Mouse (Mus musculus): ENCODE measurements around the gene Adamts17. TPM values are rescaled to one million over a fixed set of nuclear protein-coding genes. Genes with fewer than 3 reads are reported as not detected.

Adamts17 gene
- total and polyA plus RNA-seq, 2 experiments from 2014 or later: 3.9 to 14.8 TPM

DNA sequence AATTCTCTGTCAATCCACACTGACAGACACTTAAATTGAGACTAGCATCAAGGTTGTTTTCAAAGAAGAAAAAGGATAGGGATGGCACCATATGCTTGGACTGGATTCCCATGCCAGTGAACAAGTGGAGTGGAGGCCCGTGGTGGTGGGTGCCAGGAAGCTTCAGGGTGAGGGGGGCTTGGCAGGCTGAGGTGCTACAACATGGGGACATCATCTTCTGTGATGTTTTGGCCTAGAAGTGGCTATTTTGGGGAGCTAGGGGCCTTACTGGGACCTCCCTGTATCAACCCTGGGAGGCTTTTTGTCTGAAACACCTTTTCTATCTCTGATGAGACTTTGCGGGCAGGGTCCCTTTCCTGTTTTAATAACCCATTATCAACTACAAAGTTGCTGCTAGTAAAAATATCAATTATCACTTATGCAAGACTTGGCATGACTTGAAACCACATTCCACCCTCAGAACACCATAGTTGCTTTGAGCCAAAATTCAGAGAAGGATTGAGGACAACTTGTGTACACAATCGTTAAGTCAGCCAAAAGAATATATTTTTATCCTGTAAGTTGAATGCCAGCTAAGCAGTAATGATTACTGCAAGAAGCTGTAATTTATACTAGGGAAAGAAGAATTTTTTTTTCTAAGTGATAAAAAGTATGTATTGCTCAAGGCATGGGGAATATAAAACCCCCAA lies 150.0 kb downstream of the Adamts17 start:
- 81% methylated on average over 3 of the region's 3 CpGs for WGBS
- Histone ChIP-seq H3K4me3 (ENCODE audit: low read length) (no peak overlapping the region), H3K9me3 (ENCODE audit: low read length) (no peaks in the 10 kb centered on the region), H3K4me1 (ENCODE audit: insufficient read depth, low read length) (no peaks in the 10 kb centered on the region), H3K27me3 (ENCODE audit: insufficient read depth, low read length) (no peaks in the 10 kb centered on the region), H3K9ac (replicated peaks; ENCODE audit: low read length) (no peak overlapping the region), H3K4me2 (ENCODE audit: low read depth, low read length) (no peak overlapping the region), H3K36me3 (ENCODE audit: insufficient read depth, low read length) (no peaks in the 10 kb centered on the region), H3K27ac (no peak overlapping the region)
- ATAC-seq (no peak), DNase-seq (ENCODE audit: low spot score) (no peak)
- TF ChIP-seq CTCF (IDR thresholded peaks at IDR 0.05; ENCODE audit: low read depth): no peak

DNA sequence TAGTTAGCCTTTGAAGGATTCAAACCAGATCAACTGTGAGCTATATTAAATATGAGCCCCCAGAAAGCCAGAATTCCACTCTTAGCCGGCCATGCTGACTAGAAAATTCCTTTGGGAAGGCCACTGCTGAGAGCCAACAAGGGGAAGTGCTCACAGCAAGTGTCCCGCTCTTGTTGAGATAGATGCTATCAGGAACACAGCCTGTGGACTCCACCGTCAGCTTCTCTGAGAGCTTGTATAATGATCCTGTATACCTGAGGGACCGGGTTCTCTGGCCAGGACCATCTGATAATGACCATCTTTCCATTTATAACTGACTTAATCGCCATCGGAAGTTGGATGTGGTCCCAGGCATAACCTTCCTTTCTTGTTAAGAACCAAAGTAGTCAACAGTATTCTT lies 159.3 kb downstream of the Adamts17 start:
- no peak for ATAC-seq
- H3K9ac ChIP-seq (replicated peaks; ENCODE audit: low read length): no peak overlapping the region

DNA sequence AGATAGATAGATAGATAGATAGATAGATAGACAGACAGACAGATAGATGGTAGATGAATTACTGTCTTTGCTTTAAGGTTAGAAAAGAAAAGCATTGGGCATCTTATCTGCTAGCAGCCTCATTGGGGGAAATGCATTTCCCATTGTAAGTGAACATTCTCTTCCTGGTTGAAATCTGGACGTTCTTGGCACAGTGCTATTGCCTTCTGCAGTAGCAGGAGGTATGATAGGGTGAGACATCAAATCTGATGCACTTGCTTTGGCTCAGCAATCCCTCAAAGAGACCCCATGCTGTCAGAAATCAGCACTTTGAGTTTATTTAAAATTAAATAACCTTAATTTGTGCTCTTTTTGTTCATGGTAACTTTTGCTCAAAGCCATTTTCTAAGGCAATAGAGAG lies 164.1 kb downstream of the Adamts17 start:
- no peaks in the 10 kb centered on the region for H3K9me3 ChIP-seq (ENCODE audit: low read length)
- no peak overlapping the region for H3K4me3 ChIP-seq (ENCODE audit: low read length)
- no peak for TF ChIP-seq CTCF (IDR thresholded peaks at IDR 0.05; ENCODE audit: low read depth)
- H3K9ac ChIP-seq (replicated peaks; ENCODE audit: low read length): no peak overlapping the region
- WGBS: 59% methylated on average over 1 of the region's 1 CpGs
- H3K27ac ChIP-seq: no peak overlapping the region
- no peaks in the 10 kb centered on the region for H3K4me1 ChIP-seq (ENCODE audit: insufficient read depth, low read length)
- no peaks in the 10 kb centered on the region for H3K27me3 ChIP-seq (ENCODE audit: insufficient read depth, low read length)
- no peak overlapping the region for H3K4me2 ChIP-seq (ENCODE audit: low read depth, low read length)
- DNase-seq (ENCODE audit: low spot score): no peak
- no peak for ATAC-seq
- H3K36me3 ChIP-seq (ENCODE audit: insufficient read depth, low read length): no peaks in the 10 kb centered on the region

More for the DNA sequence above, 159.3 kb downstream of the Adamts17 start:
- Histone ChIP-seq H3K4me3 (ENCODE audit: low read length) (no peak overlapping the region), H3K4me1 (ENCODE audit: insufficient read depth, low read length) (no peaks in the 10 kb centered on the region), H3K9me3 (ENCODE audit: low read length) (no peaks in the 10 kb centered on the region), H3K27me3 (ENCODE audit: insufficient read depth, low read length) (no peaks in the 10 kb centered on the region), H3K36me3 (ENCODE audit: insufficient read depth, low read length) (no peaks in the 10 kb centered on the region), H3K27ac (no peak overlapping the region), H3K4me2 (ENCODE audit: low read depth, low read length) (no peak overlapping the region)
- no peak for DNase-seq (ENCODE audit: low spot score)
- 82% methylated on average over 6 of the region's 6 CpGs for WGBS
- TF ChIP-seq CTCF (IDR thresholded peaks at IDR 0.05; ENCODE audit: low read depth): no peak

DNA sequence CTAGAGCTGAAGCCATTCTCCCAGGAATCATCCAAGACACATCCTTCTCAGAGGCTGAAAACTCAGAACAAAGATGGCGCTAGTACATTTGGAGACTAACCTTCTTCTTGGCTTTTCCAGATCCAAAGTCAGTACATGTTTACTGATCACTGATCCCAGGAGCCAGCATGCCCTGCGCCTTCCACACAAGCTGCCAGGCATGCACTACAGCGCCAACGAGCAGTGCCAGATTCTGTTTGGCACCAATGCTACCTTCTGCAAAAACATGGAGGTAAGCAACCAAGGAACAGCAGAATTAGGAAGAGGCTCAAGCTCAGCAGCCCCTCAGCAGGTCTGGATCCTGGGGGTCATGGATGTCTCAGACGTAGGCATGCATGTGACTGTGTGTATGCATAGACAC lies 164.7 kb downstream of the Adamts17 start:
- no peaks in the 10 kb centered on the region for H3K27me3 ChIP-seq (ENCODE audit: insufficient read depth, low read length)
- H3K36me3 ChIP-seq (ENCODE audit: insufficient read depth, low read length): no peaks in the 10 kb centered on the region
- DNase-seq (ENCODE audit: low spot score) (no peak), ATAC-seq (no peak)
- H3K27ac ChIP-seq: no peak overlapping the region
- TF ChIP-seq CTCF (IDR thresholded peaks at IDR 0.05; ENCODE audit: low read depth): no peak
- H3K9me3 ChIP-seq (ENCODE audit: low read length): no peaks in the 10 kb centered on the region
- H3K4me1 ChIP-seq (ENCODE audit: insufficient read depth, low read length): no peaks in the 10 kb centered on the region
- no peak overlapping the region for H3K4me2 ChIP-seq (ENCODE audit: low read depth, low read length)
- H3K9ac ChIP-seq (replicated peaks; ENCODE audit: low read length): no peak overlapping the region
- H3K4me3 ChIP-seq (ENCODE audit: low read length): no peak overlapping the region
- WGBS: 85% methylated on average over 5 of the region's 5 CpGs

DNA sequence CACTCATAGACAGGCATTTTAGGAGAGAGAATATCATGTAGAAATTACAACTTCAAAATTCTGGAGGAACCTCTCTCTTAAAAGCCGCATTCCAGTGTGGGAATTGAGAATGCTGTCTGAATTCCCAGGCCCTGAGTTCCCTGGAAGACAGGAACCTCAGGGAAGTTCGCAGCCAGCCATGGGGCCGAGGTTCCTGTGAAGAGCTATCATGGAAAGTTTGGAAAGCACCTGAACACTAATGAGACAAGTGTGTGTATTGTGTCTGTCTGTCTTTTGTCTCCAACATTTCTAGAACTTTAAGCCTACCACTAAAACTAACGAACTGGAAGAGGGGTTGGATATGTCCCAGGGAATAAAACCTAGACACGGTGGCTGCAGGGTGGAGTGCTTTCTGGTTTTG lies 170.3 kb downstream of the Adamts17 start:
- ATAC-seq: no peak
- H3K36me3 ChIP-seq (ENCODE audit: insufficient read depth, low read length): no peaks in the 10 kb centered on the region
- WGBS: 85% methylated on average over 5 of the region's 5 CpGs

DNA sequence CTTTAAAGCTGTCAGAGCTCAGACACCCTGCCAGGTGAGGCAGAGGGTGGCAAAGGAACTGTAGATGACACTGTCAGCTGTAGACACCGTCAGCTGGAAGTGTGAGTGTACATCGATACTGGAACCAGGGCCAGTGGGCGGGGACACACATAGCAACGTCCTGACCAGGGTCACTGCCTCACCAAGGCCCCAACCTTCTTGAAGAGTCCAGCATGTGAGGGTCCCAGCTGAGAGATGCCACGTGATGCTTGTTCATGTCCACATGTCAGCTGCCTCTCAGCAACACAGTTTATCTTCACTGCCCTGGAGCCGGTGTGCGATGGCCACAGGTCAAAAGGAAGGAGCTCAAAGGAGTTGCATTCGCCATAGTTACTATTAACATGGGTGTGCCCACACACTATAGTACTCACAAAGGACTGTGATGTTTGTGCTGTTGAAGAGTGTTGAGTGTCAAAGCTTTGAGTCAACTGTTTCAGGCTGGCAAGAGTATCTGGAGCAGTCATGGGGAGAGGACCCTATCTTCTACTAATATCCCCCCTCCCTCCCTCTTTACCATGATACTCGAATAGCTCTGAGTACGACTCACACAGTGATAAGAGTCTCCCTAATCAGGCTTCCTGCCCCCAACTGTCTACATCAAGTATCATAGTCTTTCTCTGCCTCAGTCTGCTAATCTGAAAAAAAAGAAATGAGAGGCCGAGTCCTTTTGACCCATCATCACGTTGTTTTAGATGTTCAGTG lies 172.6 kb downstream of the Adamts17 start:
- Histone ChIP-seq H3K36me3 (ENCODE audit: insufficient read depth, low read length) (no peaks in the 10 kb centered on the region), H3K4me3 (ENCODE audit: low read length) (no peak overlapping the region), H3K9me3 (ENCODE audit: low read length) (no peaks in the 10 kb centered on the region), H3K9ac (replicated peaks; ENCODE audit: low read length) (no peak overlapping the region), H3K27me3 (ENCODE audit: insufficient read depth, low read length) (no peaks in the 10 kb centered on the region), H3K4me2 (ENCODE audit: low read depth, low read length) (no peak overlapping the region), H3K27ac (no peak overlapping the region), H3K4me1 (ENCODE audit: insufficient read depth, low read length) (no peaks in the 10 kb centered on the region)
- TF ChIP-seq CTCF (IDR thresholded peaks at IDR 0.05; ENCODE audit: low read depth): no peak
- DNase-seq (ENCODE audit: low spot score) (no peak), ATAC-seq (no peak)
- 79% methylated on average over 12 of the region's 12 CpGs for WGBS

More for the DNA sequence above, 170.3 kb downstream of the Adamts17 start:
- Histone ChIP-seq H3K27me3 (ENCODE audit: insufficient read depth, low read length) (no peaks in the 10 kb centered on the region), H3K9me3 (ENCODE audit: low read length) (no peaks in the 10 kb centered on the region), H3K4me3 (ENCODE audit: low read length) (no peak overlapping the region), H3K4me1 (ENCODE audit: insufficient read depth, low read length) (no peaks in the 10 kb centered on the region), H3K9ac (replicated peaks; ENCODE audit: low read length) (no peak overlapping the region), H3K27ac (no peak overlapping the region), H3K4me2 (ENCODE audit: low read depth, low read length) (no peak overlapping the region)
- DNase-seq (ENCODE audit: low spot score): no peak
- no peak for TF ChIP-seq CTCF (IDR thresholded peaks at IDR 0.05; ENCODE audit: low read depth)

Data from hindbrain, postnatal 0 days (tissue).